8 mouse cellular contexts compared by ENCODE assay signal in the genomic region with DNA sequence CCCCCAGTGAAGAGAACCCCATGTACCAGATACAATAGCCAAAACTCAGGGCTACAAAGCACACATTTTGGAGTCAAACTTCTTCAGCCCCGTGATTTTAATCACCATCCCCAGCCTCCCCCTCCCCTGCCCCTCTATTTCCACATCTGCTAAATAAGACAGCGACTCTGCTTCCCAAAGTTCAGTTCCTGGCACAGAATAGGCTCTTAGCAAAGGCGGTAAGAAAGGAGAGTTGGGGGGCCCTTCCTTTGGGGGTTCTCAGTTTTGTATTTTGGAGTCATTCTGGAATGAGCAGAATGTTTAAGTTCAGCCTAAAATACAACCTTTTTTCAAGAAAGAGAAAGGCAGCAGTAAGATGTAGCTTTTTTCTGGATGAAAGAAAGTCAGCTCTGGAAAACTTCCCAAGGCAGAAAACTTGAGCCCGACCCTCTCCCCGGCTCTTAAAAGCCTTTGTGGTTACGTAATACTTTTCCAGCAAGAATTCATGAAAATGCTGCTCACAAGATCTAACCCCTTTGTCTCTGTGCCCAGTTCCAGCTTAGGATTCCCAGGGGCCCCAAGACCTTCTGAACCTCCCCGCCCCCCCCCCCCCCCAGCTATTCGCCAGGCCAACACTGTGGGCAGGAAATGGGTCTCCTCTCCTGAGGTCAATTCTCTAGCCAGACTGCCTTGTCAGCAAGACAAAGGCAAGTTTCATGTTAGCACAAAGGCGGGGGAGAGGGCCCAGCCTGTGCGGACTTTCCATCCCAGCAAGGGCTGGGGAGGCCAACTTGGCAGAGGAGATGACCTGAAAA. TPM values are rescaled to one million over a fixed set of nuclear protein-coding genes. Genes with fewer than 3 reads are reported as not detected.
DNase-seq lines count a peak whose midpoint lies in the region; ATAC-seq lines count a peak whose summit lies in the region.

No protein-coding gene starts in this region.

- H3K27ac ChIP-seq in hindbrain, embryonic 15.5 days (replicated peaks) = peak overlapping the region; percentile 66
- peak overlapping the region; percentile 94 for H3K27ac ChIP-seq in limb, embryonic 13.5 days
- H3K27ac ChIP-seq in neural tube, embryonic 13.5 days (replicated peaks) = peak overlapping the region; percentile 81

- no peak overlapping the region for H3K9ac ChIP-seq in hindbrain, embryonic 15.5 days
- H3K9ac ChIP-seq in limb, embryonic 13.5 days = no peak overlapping the region
- no peak overlapping the region for H3K9ac ChIP-seq in neural tube, embryonic 13.5 days

- no peaks in the 10 kb centered on the region for H3K9me3 ChIP-seq in hindbrain, embryonic 15.5 days
- H3K9me3 ChIP-seq in limb, embryonic 13.5 days = no peaks in the 10 kb centered on the region
- no peaks in the 10 kb centered on the region for H3K9me3 ChIP-seq in neural tube, embryonic 13.5 days

- H3K4me3 ChIP-seq in hindbrain, embryonic 15.5 days = no peak overlapping the region
- H3K4me3 ChIP-seq in limb, embryonic 13.5 days = no peak overlapping the region
- H3K4me3 ChIP-seq in neural tube, embryonic 13.5 days = no peak overlapping the region

- H3K36me3 ChIP-seq in hindbrain, embryonic 15.5 days = peaks cover 21% of the 10 kb centered on the region
- H3K36me3 ChIP-seq in limb, embryonic 13.5 days = peaks cover 59% of the 10 kb centered on the region
- H3K36me3 ChIP-seq in neural tube, embryonic 13.5 days = peaks cover 48% of the 10 kb centered on the region

- H3K27me3 ChIP-seq in hindbrain, embryonic 15.5 days = no peaks in the 10 kb centered on the region
- H3K27me3 ChIP-seq in limb, embryonic 13.5 days = no peaks in the 10 kb centered on the region
- no peaks in the 10 kb centered on the region for H3K27me3 ChIP-seq in neural tube, embryonic 13.5 days

- peaks cover 8% of the 10 kb centered on the region; the same call in 1 of the 2 replicates for H3K4me1 ChIP-seq in hindbrain, embryonic 15.5 days (replicated peaks)
- H3K4me1 ChIP-seq in limb, embryonic 13.5 days = peaks cover 33% of the 10 kb centered on the region
- peaks cover 25% of the 10 kb centered on the region for H3K4me1 ChIP-seq in neural tube, embryonic 13.5 days (replicated peaks)

- peak; percentile 95 for ATAC-seq in hindbrain, embryonic 15.5 days (ENCODE audit: low FRiP score, low read depth)
- peak; percentile 89 for ATAC-seq in limb, embryonic 13.5 days (ENCODE audit: low FRiP score, low read depth)
- peak; percentile 71 for ATAC-seq in neural tube, embryonic 13.5 days (ENCODE audit: low read depth)
- no peak for ATAC-seq in inflammation-experienced regulatory T-cells, adult 6 months

- H3K4me2 ChIP-seq in hindbrain, embryonic 15.5 days = no peak overlapping the region
- peak overlapping the region; percentile 17; the same call in 1 of the 2 replicates for H3K4me2 ChIP-seq in limb, embryonic 13.5 days (replicated peaks)
- H3K4me2 ChIP-seq in neural tube, embryonic 13.5 days = no peak overlapping the region

- DNase-seq in adrenal gland, postnatal 14 days = peak; percentile 49
- no peak for DNase-seq in adrenal gland, adult 18-20 months (ENCODE audit: low spot score in 2 of 2)
- DNase-seq in brain, adult 2 months (ENCODE audit: low read depth, low spot score) = peak; percentile 24
- DNase-seq in gastrocnemius, adult 8-10 months (ENCODE audit: low spot score in 2 of 2) = peak; percentile 31 to 58

- 8% methylated on average over 9 of the region's 10 CpGs for WGBS in hindbrain, embryonic 15.5 days
- 21% methylated on average over 10 of the region's 10 CpGs for WGBS in limb, embryonic 13.5 days
- 4% methylated on average over 10 of the region's 10 CpGs for WGBS in neural tube, embryonic 13.5 days

RNA-seq across cellular contexts. Expression of a gene that starts 35.9 kb away (rescaled TPM):
- 8.9 and 11.1 TPM in 2 replicates for total RNA-seq in adrenal gland, postnatal 14 days (2021)
- 10 to 100 TPM in 1 of 2 experiments, 1 to 10 TPM in 1; 9.8 to 11.2 TPM for total RNA-seq in adrenal gland, adult 18-20 months (2021)
- 1 to 10 TPM; 1.7 to 2.8 (median 2.3) TPM for total RNA-seq in gastrocnemius, adult 8-10 months (2022)
- polyA plus RNA-seq in hindbrain, embryonic 15.5 days (2015; fragmentation: Nextera tagmentation; extraction: Ambion mirVana) = 20.8 and 21.1 TPM in 2 replicates
- polyA plus RNA-seq in limb, embryonic 13.5 days (2015; fragmentation: Nextera tagmentation; extraction: Ambion mirVana) = 25.9 and 31.3 TPM in 2 replicates
- polyA plus RNA-seq in neural tube, embryonic 13.5 days (2015; fragmentation: Nextera tagmentation; extraction: Ambion mirVana) = 20.0 and 20.2 TPM in 2 replicates
- not detected for polyA plus RNA-seq in inflammation-experienced regulatory T-cells, adult 6 months (2017; shearing (Covaris generic))

Comparison
In these comparisons a context has a peak if more than half of its experiments do, and no peak if none do; other contexts are left out.
1. DNase-seq: peak in adrenal gland, postnatal 14 days (single experiment), brain, adult 2 months (single experiment) and gastrocnemius, adult 8-10 months (2 of 2); none in adrenal gland, adult 18-20 months (0 of 2).
2. RNA of a gene that starts 35.9 kb away (polyA plus RNA-seq): 25.9 to 31.3 TPM in limb, embryonic 13.5 days, 20.8 to 21.1 TPM in hindbrain, embryonic 15.5 days and 20.0 to 20.2 TPM in neural tube, embryonic 13.5 days; not detected in inflammation-experienced regulatory T-cells, adult 6 months; every median in the first group is over 10 times any median in the second.
3. Peak in every context shown above with its lines, with median percentiles within 50 percentile points of each other: H3K27ac ChIP-seq.